Mouse (Mus musculus) MEL (cell line): ENCODE data around the gene Aamp. TPM values are rescaled to one million over a fixed set of nuclear protein-coding genes. Genes with fewer than 3 reads are reported as not detected.

Source experiments
- DNase-seq: peaks from one replicate; pipeline ENCODE4 v3.0.0; 2011; ENCODE audit warnings: low read depth, low spot score
- H3K27ac ChIP-seq: 2 replicates; pipeline ENCODE4 v1.5.1; 2012; ENCODE audit warnings: low read depth, mild to moderate bottlenecking, control low read depth, low read length, moderate library complexity; ENCODE audit not compliant: control insufficient read depth
- H3K27me3 ChIP-seq, 2 experiments: fragments of 150-350 bp in 1 of 2; sonication (generic) in 1 of 2; 2 replicates each; pipeline ENCODE4 v1.6.1; 2012; ENCODE audit warnings: low read length in 2 of 2, mild to moderate bottlenecking in 2 of 2, improper control_type of control experiment in 1 of 2, moderate library complexity in 1 of 2; ENCODE audit not compliant: insufficient read depth in 2 of 2, control insufficient read depth in 1 of 2
- H3K36me3 ChIP-seq, 2 experiments: 2 replicates each; pipeline ENCODE4 v1.6.1; 2012 to 2014; ENCODE audit warnings: low read length in 2 of 2, improper control_type of control experiment in 1 of 2, inconsistent platforms in 1 of 2, mild to moderate bottlenecking in 1 of 2; ENCODE audit not compliant: insufficient read depth in 2 of 2, control insufficient read depth in 1 of 2
- H3K4me1 ChIP-seq, 2 experiments: fragments of 150-350 bp in 1 of 2; sonication (generic) in 1 of 2; 2 replicates each; pipeline ENCODE4 v1.6.1; 2012; ENCODE audit warnings: low read length in 2 of 2, improper control_type of control experiment in 1 of 2, mild to moderate bottlenecking in 1 of 2; ENCODE audit not compliant: insufficient read depth in 2 of 2, control insufficient read depth in 1 of 2
- H3K4me3 ChIP-seq, 2 experiments: fragments of 150-350 bp in 1 of 2; sonication (generic) in 1 of 2; 2 replicates each; pipeline ENCODE4 v1.5.1; 2012; ENCODE audit warnings: low read depth in 2 of 2, low read length in 2 of 2, mild to moderate bottlenecking in 2 of 2, moderate library complexity in 2 of 2, control low read depth in 1 of 2, improper control_type of control experiment in 1 of 2; ENCODE audit not compliant: control insufficient read depth in 1 of 2, insufficient read depth in 1 of 2
- H3K79me2 ChIP-seq: 2 replicates; pipeline ENCODE4 v1.6.1; 2012; ENCODE audit warnings: mild to moderate bottlenecking, low read length, moderate library complexity; ENCODE audit not compliant: control insufficient read depth, poor library complexity, insufficient read depth
- H3K9ac ChIP-seq: 2 replicates; pipeline ENCODE4 v1.6.1; 2012; ENCODE audit warnings: low read depth, mild to moderate bottlenecking, control low read depth, low read length, moderate library complexity; ENCODE audit not compliant: control insufficient read depth, poor library complexity, severe bottlenecking
- H3K9me3 ChIP-seq: fragments of 150-350 bp; sonication (generic); replicated peaks from 2 replicates; pipeline ENCODE4 v1.6.1; 2012; ENCODE audit warnings: mild to moderate bottlenecking, low read length, improper control_type of control experiment, moderate library complexity; ENCODE audit not compliant: insufficient read depth
- CHD1 ChIP-seq: IDR thresholded peaks from 2 replicates; pipeline ENCODE4 v1.6.1; 2012; ENCODE audit warnings: low read depth, mild to moderate bottlenecking, inconsistent platforms, low read length, improper control_type of control experiment
- CHD2 ChIP-seq: IDR thresholded peaks from 2 replicates; pipeline ENCODE4 v1.6.1; 2011; ENCODE audit warnings: low read length, improper control_type of control experiment
- CTCF ChIP-seq, 3 experiments: IDR thresholded peaks in 2 of 3; conservative IDR thresholded peaks in 1 of 3; 2 replicates each; pipeline ENCODE4 v1.5.1; 2011 to 2012; ENCODE audit warnings: low read length in 3 of 3, low read depth in 2 of 3, mild to moderate bottlenecking in 2 of 3, improper control_type of control experiment in 1 of 3, inconsistent platforms in 1 of 3, mixed read lengths in 1 of 3, moderate library complexity in 1 of 3; ENCODE audit not compliant: control insufficient read depth in 1 of 3, insufficient read depth in 1 of 3, poor library complexity in 1 of 3, severe bottlenecking in 1 of 3
- E2F4 ChIP-seq: IDR thresholded peaks from 2 replicates; pipeline ENCODE4 v1.6.1; 2011; ENCODE audit warnings: low read depth, low read length, improper control_type of control experiment, borderline replicate concordance
- ELF1 ChIP-seq: IDR thresholded peaks from 2 replicates; pipeline ENCODE4 v1.6.1; 2014; ENCODE audit warnings: low read depth, mild to moderate bottlenecking, inconsistent platforms, low read length, improper control_type of control experiment, moderate library complexity
- EP300 ChIP-seq, 2 experiments: IDR thresholded peaks; 2 replicates each; pipeline ENCODE4 v1.6.1; 2011; ENCODE audit warnings: improper control_type of control experiment in 2 of 2, low read length in 2 of 2, low read depth in 1 of 2, mild to moderate bottlenecking in 1 of 2
- JUND ChIP-seq: IDR thresholded peaks from 2 replicates; pipeline ENCODE4 v1.6.1; 2011; ENCODE audit warnings: low read depth, mild to moderate bottlenecking, improper control_type of control experiment, low read length
- MAFK ChIP-seq: IDR thresholded peaks from 2 replicates; pipeline ENCODE4 v1.6.1; 2011; ENCODE audit warnings: low read depth, mild to moderate bottlenecking, low read length, improper control_type of control experiment, borderline replicate concordance
- MAX ChIP-seq: IDR thresholded peaks from 2 replicates; pipeline ENCODE4 v1.6.1; 2011; ENCODE audit warnings: low read length, improper control_type of control experiment
- MEF2A ChIP-seq: IDR thresholded peaks from 2 replicates; pipeline ENCODE4 v1.6.1; 2014; ENCODE audit warnings: low read depth, mild to moderate bottlenecking, inconsistent platforms, low read length, improper control_type of control experiment; ENCODE audit not compliant: poor library complexity, insufficient replicate concordance, severe bottlenecking; ENCODE audit errors: extremely low read depth
- MXI1 ChIP-seq: IDR thresholded peaks from 2 replicates; pipeline ENCODE4 v1.6.1; 2011; ENCODE audit warnings: mild to moderate bottlenecking, low read depth, low read length, improper control_type of control experiment
- MYB ChIP-seq: IDR thresholded peaks from 2 replicates; pipeline ENCODE4 v1.6.1; 2011; ENCODE audit warnings: mild to moderate bottlenecking, low read depth, low read length, improper control_type of control experiment
- MYC ChIP-seq: IDR thresholded peaks from 2 replicates; pipeline ENCODE4 v1.6.1; 2011; ENCODE audit warnings: low read depth, mild to moderate bottlenecking, low read length, improper control_type of control experiment, moderate library complexity
- NRF1 ChIP-seq: IDR thresholded peaks from 2 replicates; pipeline ENCODE4 v1.6.1; 2014; ENCODE audit warnings: low read depth, mild to moderate bottlenecking, inconsistent platforms, low read length, improper control_type of control experiment, moderate library complexity; ENCODE audit not compliant: poor library complexity, insufficient read depth, severe bottlenecking
- POLR2A ChIP-seq, 2 experiments: IDR thresholded peaks; 2 replicates each; pipeline ENCODE4 v1.6.1; 2011 to 2012; ENCODE audit warnings: low read length in 2 of 2, mild to moderate bottlenecking in 2 of 2, control low read depth in 1 of 2, improper control_type of control experiment in 1 of 2, low read depth in 1 of 2, moderate library complexity in 1 of 2; ENCODE audit not compliant: control insufficient read depth in 1 of 2, insufficient read depth in 1 of 2, poor library complexity in 1 of 2
- POLR2AphosphoS5 ChIP-seq: IDR thresholded peaks from 2 replicates; pipeline ENCODE4 v1.6.1; 2012; ENCODE audit warnings: low read depth, borderline replicate concordance, mild to moderate bottlenecking, inconsistent platforms, low read length, moderate library complexity, mixed read lengths
- RAD21 ChIP-seq: IDR thresholded peaks from 2 replicates; pipeline ENCODE4 v1.6.1; 2011; ENCODE audit warnings: mild to moderate bottlenecking, low read depth, low read length, improper control_type of control experiment
- SIN3A ChIP-seq: IDR thresholded peaks from 2 replicates; pipeline ENCODE4 v1.6.1; 2012; ENCODE audit warnings: low read length, improper control_type of control experiment, inconsistent platforms
- TAL1 ChIP-seq: IDR thresholded peaks from 2 replicates; pipeline ENCODE4 v1.6.1; 2012; ENCODE audit warnings: mild to moderate bottlenecking, inconsistent platforms, low read length, moderate library complexity, mixed read lengths
- TBP ChIP-seq: IDR thresholded peaks from 2 replicates; pipeline ENCODE4 v1.8.0; 2011; ENCODE audit warnings: low read depth, low read length, improper control_type of control experiment
- UBTF ChIP-seq: IDR thresholded peaks from 2 replicates; pipeline ENCODE4 v1.6.1; 2012; ENCODE audit warnings: low read depth, mild to moderate bottlenecking, inconsistent platforms, low read length, improper control_type of control experiment, moderate library complexity, borderline replicate concordance; ENCODE audit not compliant: insufficient read depth
- ZC3H11A ChIP-seq: IDR thresholded peaks from 2 replicates; pipeline ENCODE4 v1.6.1; 2012; ENCODE audit warnings: low read depth, mild to moderate bottlenecking, inconsistent platforms, low read length, improper control_type of control experiment
- ZKSCAN1 ChIP-seq: IDR thresholded peaks from 2 replicates; pipeline ENCODE4 v1.6.1; 2012; ENCODE audit warnings: low read depth, mild to moderate bottlenecking, inconsistent platforms, low read length, improper control_type of control experiment, moderate library complexity
- polyA plus RNA-seq, 2 experiments: library from polyadenylated mRNA; stranded (reverse) in 1 of 2; unstranded in 1 of 2; fragments of >175 nt in 1 of 2; fragments of >200 nt in 1 of 2; gene quantifications; 2 replicates each; pipeline versions ENCODE4 v1.2.1 to v1.2.4; 2012; ENCODE audit warnings: low replicate concordance in 2 of 2, low read depth in 1 of 2; ENCODE audit not compliant: insufficient read length in 2 of 2, insufficient read depth in 1 of 2, missing spikeins in 1 of 2
- total RNA-seq: library from RNA; depleted of rRNA; stranded (reverse); fragments of 300-350 nt; gene quantifications from 2 replicates; pipeline ENCODE4 v1.2.3, GENCODE M21; 2012

Aamp gene
- total and polyA plus RNA-seq, 3 experiments: 108 to 169 TPM; not detected in 1

DNA sequence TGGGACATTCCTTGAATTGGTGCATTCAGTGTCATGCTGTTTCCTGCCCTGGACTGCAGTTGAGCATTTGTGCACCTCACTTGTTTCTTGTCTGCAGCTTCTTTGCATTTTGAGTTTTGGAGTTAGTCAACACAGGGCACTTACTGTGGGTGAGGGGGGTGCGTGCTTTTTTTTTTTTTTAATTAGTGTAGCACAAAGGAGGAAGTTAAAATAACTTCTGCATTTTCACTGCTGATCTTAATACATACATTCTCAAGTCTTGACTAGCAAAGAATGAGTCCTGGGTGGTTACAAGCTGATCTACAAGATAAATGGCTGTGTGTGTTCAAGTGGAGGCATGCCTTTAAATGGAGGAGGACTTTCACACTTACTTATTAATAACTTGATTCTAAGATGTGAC, 46.4 kb downstream of the Aamp start (continued):
- TF ChIP-seq MAX (peak; percentile 83), E2F4 (no peak), EP300 (IDR thresholded peaks at IDR 0.05; ENCODE audit: low read depth in 1 of 2, low read length in 2 of 2) (peak; percentile 65 to 77), RAD21 (no peak), POLR2A (IDR thresholded peaks at IDR 0.05; ENCODE audit: control insufficient read depth in 1 of 2, insufficient read depth in 1 of 2, low read depth in 1 of 2, low read length in 2 of 2, poor library complexity in 1 of 2) (peak in 1 of 2 experiments; percentile 28; a peak in 1 of 4 replicates), NRF1 (no peak), TBP (peak; percentile 53; the same call in 1 of the 2 replicates), CHD2 (peak; percentile 47), ZKSCAN1 (peak; percentile 80; the same call in 1 of the 2 replicates)

DNA sequence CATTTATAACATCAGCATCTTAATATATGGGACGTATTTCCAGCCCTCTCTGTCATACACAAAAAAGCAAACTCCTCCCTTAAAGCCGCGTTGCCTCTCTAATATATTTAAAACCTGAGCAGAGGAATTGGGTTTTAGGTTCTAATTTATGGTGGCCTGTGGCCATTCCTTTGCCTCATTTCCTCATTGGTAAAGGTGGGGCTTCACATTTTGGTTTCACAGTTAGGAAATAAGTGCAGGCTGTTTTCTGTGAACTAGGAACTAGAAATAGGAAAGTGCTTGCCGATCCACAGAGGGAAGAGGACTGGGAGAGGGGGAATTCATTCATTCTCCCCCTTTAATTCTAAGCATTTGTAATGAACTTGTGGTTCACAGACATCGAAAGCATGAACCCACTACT, 46.9 kb downstream of the Aamp start:
- H3K9me3 ChIP-seq: no peaks in the 10 kb centered on the region
- peaks cover 58% of the 10 kb centered on the region for H3K79me2 ChIP-seq
- H3K27ac ChIP-seq: peak overlapping the region; percentile 87
- TF ChIP-seq ELF1 (no peak), ZC3H11A (no peak), TAL1 (no peak), JUND (no peak), MEF2A (no peak), MAFK (no peak), POLR2AphosphoS5 (no peak), ZKSCAN1 (no peak)
- no peaks in the 10 kb centered on the region for H3K27me3 ChIP-seq
- DNase-seq: peak; percentile 65
- H3K36me3 ChIP-seq: peaks cover 0 to 37% of the 10 kb centered on the region in 2 experiments
- H3K9ac ChIP-seq: peak overlapping the region; percentile 98
- H3K4me1 ChIP-seq: peaks cover 9 to 26% of the 10 kb centered on the region in 2 experiments
- peak overlapping the region; percentile 96 to 98 for H3K4me3 ChIP-seq

DNA sequence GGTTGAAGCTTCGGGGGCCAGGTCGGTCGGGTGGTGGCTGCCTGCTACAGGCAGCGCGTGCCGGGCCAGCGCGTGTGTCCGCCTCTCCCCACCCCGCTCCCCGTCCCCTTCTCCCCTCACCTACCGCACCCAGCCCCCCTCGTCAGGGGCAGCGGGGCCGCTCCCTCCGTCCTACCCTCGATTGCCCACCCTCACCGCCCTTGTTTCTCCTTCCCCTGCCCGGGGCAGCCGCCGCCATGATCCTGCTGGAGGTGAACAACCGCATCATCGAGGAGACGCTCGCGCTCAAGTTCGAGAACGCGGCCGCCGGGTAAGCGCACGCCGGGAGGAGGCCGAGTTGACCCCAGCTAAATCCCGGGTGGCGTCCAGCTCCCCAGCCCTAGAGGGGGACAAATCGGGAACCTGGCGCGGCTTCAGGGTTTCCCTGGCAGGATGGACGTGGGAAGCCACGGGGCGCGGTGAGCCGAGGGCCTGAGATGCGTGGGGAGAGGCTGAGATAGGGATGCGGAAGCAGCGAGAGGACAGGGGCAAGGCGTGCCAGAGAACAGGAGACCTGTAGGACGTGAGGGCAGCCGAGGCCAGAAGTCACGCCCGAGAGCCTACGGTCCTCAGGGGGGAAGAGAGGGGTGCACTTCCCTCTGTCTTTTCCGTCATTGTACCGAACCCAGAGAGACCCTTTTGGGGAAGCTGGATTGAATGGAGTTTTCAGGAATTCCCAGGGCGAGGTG, 47.8 kb downstream of the Aamp start:
- Histone ChIP-seq H3K79me2 (peaks cover 49% of the 10 kb centered on the region), H3K27me3 (no peaks in the 10 kb centered on the region), H3K9me3 (no peaks in the 10 kb centered on the region), H3K4me3 (peak overlapping the region; percentile 96 to 98), H3K36me3 (peaks cover 0 to 35% of the 10 kb centered on the region in 2 experiments; a peak in 3 of 4 replicates), H3K4me1 (peaks cover 9 to 29% of the 10 kb centered on the region in 2 experiments), H3K27ac (peak overlapping the region; percentile 87), H3K9ac (peak overlapping the region; percentile 98)
- peak; percentile 8 to 23; a peak in 1 of 4 replicates for TF ChIP-seq EP300 (IDR thresholded peaks at IDR 0.05; ENCODE audit: low read depth in 1 of 2, low read length in 2 of 2)
- TF ChIP-seq UBTF: no peak
- no peak for TF ChIP-seq MYB
- peak; percentile 89 for TF ChIP-seq MXI1
- TF ChIP-seq CHD1: peak; percentile 92
- peak; percentile 75 for TF ChIP-seq SIN3A
- no peak for TF ChIP-seq ZKSCAN1
- TF ChIP-seq E2F4: no peak
- TF ChIP-seq POLR2A (IDR thresholded peaks at IDR 0.05; ENCODE audit: control insufficient read depth in 1 of 2, insufficient read depth in 1 of 2, low read depth in 1 of 2, low read length in 2 of 2, poor library complexity in 1 of 2): peak in 1 of 2 experiments; percentile 78; a peak in 1 of 4 replicates
- no peak; the same call in 1 of the 2 replicates for TF ChIP-seq MAX
- peak; percentile 59; the same call in 1 of the 2 replicates for TF ChIP-seq MYC
- no peak for TF ChIP-seq TBP
- peak; percentile 64 for TF ChIP-seq ELF1
- TF ChIP-seq CTCF (IDR thresholded peaks at IDR 0.05 in 2 of 3, conservative IDR thresholded peaks at IDR 0.05 in 1 of 3; ENCODE audit: control insufficient read depth in 1 of 3, insufficient read depth in 1 of 3, low read depth in 2 of 3, low read length in 3 of 3, poor library complexity in 1 of 3, severe bottlenecking in 1 of 3): no peak
- peak; percentile 79 for DNase-seq
